Mouse (Mus musculus): ENCODE measurements around the gene Slc16a6. TPM values are rescaled to one million over a fixed set of nuclear protein-coding genes. Genes with fewer than 3 reads are reported as not detected.
"Not testable (repeated sequence)": the region's sequence is repeated elsewhere in the genome, so short reads cannot be mapped to it uniquely, and the experiment has no call there.

Gene Slc16a6
- polyA plus RNA-seq, 1 experiment from 2014 or later: 1.2 TPM

- CTCF ChIA-PET: interaction anchor here (0.9 kb wide), 1 partner anchor 9 kb away, joined by 4 read pairs; no protein-coding TSS in a partner anchor
- no peak for TF ChIP-seq CTCF (IDR thresholded peaks at IDR 0.05)
- DNase-seq (ENCODE audit: low read depth, low spot score) (no peak), ATAC-seq (no peak)
- POLR2A ChIA-PET: no interaction called here
- H3K27me3 ChIP-seq: no peaks in the 10 kb centered on the region
- in situ Hi-C loops (cut with MboI; ENCODE audit: low pct_unique_long_range_greater_than_20kb): no loop called here
Observed at GRCm38 (mm10) chr11:109497990-109498389, 24.6 kb upstream of the Slc16a6 start.

- TF ChIP-seq CTCF (IDR thresholded peaks at IDR 0.05): no peak
Observed at GRCm38 (mm10) chr11:109496996-109497714, 23.8 kb upstream of the Slc16a6 start.

DNA sequence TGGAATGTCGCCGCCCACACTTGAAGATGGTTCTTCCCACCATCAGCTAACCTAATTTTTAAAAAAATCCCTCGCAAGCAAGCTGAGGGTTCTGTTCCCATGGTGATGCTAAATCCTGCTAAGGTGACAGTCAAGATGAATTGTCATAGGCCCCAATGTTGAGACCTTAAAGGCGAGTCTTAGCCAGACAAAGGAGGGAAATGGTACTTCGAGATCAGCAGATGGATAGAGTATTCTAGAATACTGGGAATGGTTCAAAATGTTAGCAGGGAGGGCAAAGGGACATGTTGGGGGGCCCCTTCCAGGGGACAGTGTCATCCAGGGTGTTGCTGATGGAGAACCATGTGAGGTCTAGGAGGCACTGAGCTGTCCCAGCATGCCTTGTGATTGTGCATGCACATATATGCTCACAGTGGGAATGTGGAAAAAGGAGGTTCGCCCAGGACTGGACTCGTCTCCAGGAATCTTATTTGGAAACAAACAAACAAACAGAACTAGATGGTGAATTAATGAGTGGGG is 23.1 kb upstream of the Slc16a6 start:
- TF ChIP-seq CTCF (IDR thresholded peaks at IDR 0.05): no peak
- in situ Hi-C loops (cut with MboI; ENCODE audit: low pct_unique_long_range_greater_than_20kb): no loop called here
- ChIA-PET POLR2A (interaction anchor here (0.6 kb wide), 1 partner anchor 28 kb away, joined by 3 read pairs; no protein-coding TSS in a partner anchor), CTCF (no interaction called here)
- DNase-seq (ENCODE audit: low read depth, low spot score) (no peak), ATAC-seq (no peak)
- no peaks in the 10 kb centered on the region for H3K27me3 ChIP-seq

More at GRCm38 (mm10) chr11:109496996-109497714, 23.8 kb upstream of the Slc16a6 start:
- ATAC-seq: no peak
- in situ Hi-C loops (cut with MboI; ENCODE audit: low pct_unique_long_range_greater_than_20kb): no loop called here
- no peaks in the 10 kb centered on the region for H3K27me3 ChIP-seq
- CTCF ChIA-PET: interaction anchor here (0.9 kb wide), 1 partner anchor 8 kb away, joined by 4 read pairs; no protein-coding TSS in a partner anchor
- DNase-seq (ENCODE audit: low read depth, low spot score): no peak
- POLR2A ChIA-PET: no interaction called here

DNA sequence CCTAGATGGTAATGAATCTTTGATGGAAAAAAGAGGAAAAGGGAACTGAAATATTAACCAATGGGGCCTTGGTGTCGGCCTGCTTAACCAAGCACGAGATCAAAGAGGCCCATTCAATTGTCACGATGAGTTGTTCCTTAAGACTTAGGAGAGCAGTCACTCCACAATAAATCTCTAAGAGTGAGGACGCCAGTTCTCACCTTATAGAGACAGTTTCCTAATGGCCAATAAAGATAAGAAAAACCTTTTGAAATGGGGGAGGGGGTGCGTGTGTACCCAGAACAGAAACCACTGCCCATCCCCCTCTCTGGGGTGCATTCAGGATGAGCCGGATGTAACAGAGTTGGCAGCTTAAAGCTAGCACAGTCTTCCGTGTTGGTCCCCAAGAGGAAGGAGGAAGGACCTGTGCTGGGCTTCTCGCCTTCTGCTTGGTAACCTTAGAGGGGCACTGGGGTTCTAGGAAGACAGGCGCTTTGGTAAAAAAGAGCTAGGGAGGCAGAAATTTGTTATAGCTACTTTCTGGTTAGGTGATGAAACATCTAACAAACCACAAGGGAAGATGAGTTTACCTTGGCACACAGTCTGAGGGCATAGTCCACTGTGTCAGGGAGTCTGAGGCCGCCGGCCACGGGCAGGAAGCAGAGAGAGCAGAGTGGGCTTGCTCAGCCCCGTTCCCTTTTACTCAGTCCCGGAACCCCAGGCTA is 22.5 kb upstream of the Slc16a6 start:
- H3K27me3 ChIP-seq: no peaks in the 10 kb centered on the region
- DNase-seq (ENCODE audit: low read depth, low spot score): no peak
- in situ Hi-C loops (cut with MboI; ENCODE audit: low pct_unique_long_range_greater_than_20kb): no loop called here
- POLR2A ChIA-PET: interaction anchor here (0.6 kb wide), 1 partner anchor 28 kb away, joined by 3 read pairs; no protein-coding TSS in a partner anchor
- CTCF ChIA-PET: no interaction called here
- no peak for ATAC-seq
- no peak for TF ChIP-seq CTCF (IDR thresholded peaks at IDR 0.05)

DNA sequence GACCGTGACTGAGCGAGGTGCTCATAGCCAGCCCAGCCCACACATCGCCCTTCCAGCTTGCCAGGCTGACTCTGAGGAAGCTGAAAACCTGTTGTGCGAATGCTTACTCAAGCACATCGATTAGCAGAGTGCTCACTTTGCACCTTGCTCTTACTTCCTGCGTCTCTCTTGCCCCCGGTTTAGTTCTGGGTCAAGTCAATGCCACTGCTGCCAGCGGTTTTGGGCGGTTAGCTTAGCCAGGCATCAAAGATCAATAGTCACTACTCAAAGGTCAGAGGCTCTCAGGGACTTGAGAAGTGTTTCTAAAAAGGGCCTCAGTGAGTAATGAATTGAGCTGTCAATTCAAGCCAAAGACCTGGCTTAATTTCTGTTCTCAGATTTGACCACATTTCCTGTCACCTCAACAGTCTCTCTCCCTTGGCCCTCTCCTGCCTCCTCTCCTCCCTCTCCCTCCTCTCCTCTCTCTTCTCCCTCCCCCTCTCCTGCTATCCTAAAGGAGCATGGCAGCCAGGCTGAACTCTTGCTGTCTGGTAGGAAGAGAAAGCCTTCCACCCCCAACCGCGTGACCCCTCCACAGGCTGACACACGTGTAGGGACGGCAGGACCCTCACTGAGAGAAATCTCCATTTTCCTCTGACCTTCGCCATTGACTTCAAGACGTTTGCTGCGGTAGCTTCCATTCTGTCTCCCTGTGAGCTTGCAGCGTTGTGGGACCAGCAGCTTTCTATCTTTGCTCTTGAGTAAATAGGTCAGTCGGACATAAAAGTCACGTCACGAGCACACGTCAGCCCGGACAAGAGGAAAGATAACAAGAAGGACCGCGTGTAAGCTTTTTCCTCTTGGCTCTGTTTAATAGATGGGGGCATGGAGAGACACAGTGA is 21.7 kb upstream of the Slc16a6 start:
- POLR2A ChIA-PET: no interaction called here
- no peak for ATAC-seq

DNA sequence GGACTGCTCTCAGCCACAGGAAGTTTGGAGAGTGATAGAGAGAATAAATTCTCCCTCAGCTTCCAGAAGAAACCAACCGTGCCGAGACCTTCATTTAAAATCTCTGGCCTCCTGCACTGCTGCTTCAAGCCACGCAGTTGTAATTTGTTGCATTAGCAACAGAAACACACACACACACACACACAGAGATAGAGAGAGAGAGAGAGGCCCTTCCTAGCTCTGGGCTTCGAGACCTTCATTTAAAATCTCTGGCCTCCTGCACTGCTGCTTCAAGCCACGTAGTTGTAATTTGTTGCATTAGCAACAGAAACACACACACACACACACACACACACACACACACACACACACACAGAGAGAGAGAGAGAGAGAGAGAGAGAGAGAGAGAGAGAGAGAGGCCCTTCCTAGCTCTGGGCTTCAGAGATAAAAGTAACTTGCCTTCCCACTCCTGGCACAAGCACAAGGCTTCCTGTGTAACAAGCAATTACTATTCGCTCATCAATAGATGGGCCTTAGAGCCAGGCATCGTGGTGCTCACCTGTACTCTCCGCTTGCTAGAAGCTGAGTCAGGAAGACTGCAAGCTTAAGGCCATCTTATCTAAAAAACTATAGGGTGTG is 19.6 kb upstream of the Slc16a6 start:
- ATAC-seq, CTCF ChIA-PET: not testable (repeated sequence)

More for the DNA sequence above, 21.7 kb upstream of the Slc16a6 start:
- DNase-seq (ENCODE audit: low read depth, low spot score): no peak
- CTCF ChIA-PET: no interaction called here
- no peak for TF ChIP-seq CTCF (IDR thresholded peaks at IDR 0.05)
- no peaks in the 10 kb centered on the region for H3K27me3 ChIP-seq
- in situ Hi-C loops (cut with MboI; ENCODE audit: low pct_unique_long_range_greater_than_20kb): no loop called here

DNA sequence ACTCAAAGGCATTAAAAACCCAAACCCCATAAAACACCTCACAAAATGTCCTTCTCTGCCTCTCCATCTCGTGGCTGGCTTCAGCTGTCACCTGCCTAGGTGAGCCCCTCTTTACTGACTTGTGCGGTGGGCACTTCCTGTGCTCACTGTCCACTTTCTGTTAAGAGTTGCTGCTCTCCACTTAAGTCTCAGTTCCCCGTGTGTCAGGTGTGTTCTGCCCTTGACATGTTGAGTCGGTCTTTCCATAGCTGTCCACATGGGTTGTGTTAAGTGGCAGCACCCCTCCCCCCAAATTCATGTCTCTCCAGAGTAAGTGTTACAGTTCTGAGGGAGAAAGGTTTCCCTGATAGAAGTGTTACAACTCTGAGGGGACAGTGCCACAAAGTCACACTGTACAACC is 18.4 kb upstream of the Slc16a6 start:
- in situ Hi-C loops (cut with MboI; ENCODE audit: low pct_unique_long_range_greater_than_20kb): no loop called here
- ChIA-PET CTCF (no interaction called here), POLR2A (no interaction called here)
- no peak for TF ChIP-seq CTCF (IDR thresholded peaks at IDR 0.05)
- DNase-seq (ENCODE audit: low read depth, low spot score): no peak
- no peaks in the 10 kb centered on the region for H3K27me3 ChIP-seq
- ATAC-seq: no peak

More for the DNA sequence above, 19.6 kb upstream of the Slc16a6 start:
- POLR2A ChIA-PET: interaction anchor here (0.6 to 0.7 kb wide), 2 partner anchors 15 to 23 kb away, joined by 3 read pairs; no protein-coding TSS in a partner anchor
- DNase-seq (ENCODE audit: low read depth, low spot score); in situ Hi-C loops (cut with MboI; ENCODE audit: low pct_unique_long_range_greater_than_20kb); H3K27me3 ChIP-seq: not testable (repeated sequence)

- no peak for ATAC-seq
- no peak for TF ChIP-seq CTCF (IDR thresholded peaks at IDR 0.05)
- CTCF ChIA-PET: no interaction called here
- H3K27me3 ChIP-seq: no peaks in the 10 kb centered on the region
- POLR2A ChIA-PET: no interaction called here
- no peak for DNase-seq (ENCODE audit: low read depth, low spot score)
- in situ Hi-C loops (cut with MboI; ENCODE audit: low pct_unique_long_range_greater_than_20kb): no loop called here
Observed at GRCm38 (mm10) chr11:109489763-109490162, 16.4 kb upstream of the Slc16a6 start.

- POLR2A ChIA-PET: no interaction called here
- no peak for TF ChIP-seq CTCF (IDR thresholded peaks at IDR 0.05)
- in situ Hi-C loops (cut with MboI; ENCODE audit: low pct_unique_long_range_greater_than_20kb): no loop called here
- ATAC-seq (no peak), DNase-seq (ENCODE audit: low read depth, low spot score) (no peak)
- H3K27me3 ChIP-seq: no peaks in the 10 kb centered on the region
- CTCF ChIA-PET: interaction anchor here (1.0 to 1.7 kb wide), 2 partner anchors 21 to 56 kb away, joined by 3 read pairs; no protein-coding TSS in a partner anchor
Observed at GRCm38 (mm10) chr11:109487991-109488684, 14.7 kb upstream of the Slc16a6 start.
